Mouse (Mus musculus) lung, postnatal 0 days (tissue): ENCODE measurements around the gene Hist1h2ao. TPM values are rescaled to one million over a fixed set of nuclear protein-coding genes. Genes with fewer than 3 reads are reported as not detected.
"Not testable (repeated sequence)": the region's sequence is repeated elsewhere in the genome, so short reads cannot be mapped to it uniquely, and the experiment has no call there.

ENCODE experiments used
- ATAC-seq: fragments of 200-750 bp; cut with Nextera tagmentation; 2 replicates; pipeline ENCODE4 v1.8.0; 2017; ENCODE audit warnings: moderate library complexity
- DNase-seq: peaks from one replicate; pipeline ENCODE4 v3.0.0-alpha.2; 2016; ENCODE audit warnings: low spot score
- H3K27ac ChIP-seq: fragments of 300-500 bp; sonication (generic); 2 replicates; pipeline ENCODE4 v1.5.1; 2014; ENCODE audit warnings: antibody characterized with exemption, mild to moderate bottlenecking, low read length, mixed read lengths
- H3K27me3 ChIP-seq: fragments of 300-500 bp; sonication (generic); replicated peaks from 2 replicates; pipeline ENCODE4 v1.6.1; 2014; ENCODE audit warnings: low read length, mixed read lengths; ENCODE audit not compliant: insufficient read depth
- H3K36me3 ChIP-seq: fragments of 300-500 bp; sonication (generic); 2 replicates; pipeline ENCODE4 v1.6.1; 2014; ENCODE audit warnings: low read length, mixed read lengths; ENCODE audit not compliant: insufficient read depth
- H3K4me1 ChIP-seq: fragments of 300-500 bp; sonication (generic); 2 replicates; pipeline ENCODE4 v1.6.1; 2014; ENCODE audit warnings: antibody characterized with exemption, low read depth, low read length, mixed read lengths; ENCODE audit not compliant: insufficient read depth
- H3K4me2 ChIP-seq: fragments of 300-500 bp; sonication (generic); replicated peaks from 2 replicates; pipeline ENCODE4 v1.6.1; 2014; ENCODE audit warnings: low read depth, mild to moderate bottlenecking, low read length, moderate library complexity, mixed read lengths
- H3K4me3 ChIP-seq: fragments of 300-500 bp; sonication (generic); 2 replicates; pipeline ENCODE4 v1.5.1; 2014; ENCODE audit warnings: low read depth, low read length
- H3K9ac ChIP-seq: fragments of 300-500 bp; sonication (generic); replicated peaks from 2 replicates; pipeline ENCODE4 v1.6.1; 2014; ENCODE audit warnings: low read depth, mild to moderate bottlenecking
- H3K9me3 ChIP-seq: fragments of 300-500 bp; sonication (generic); 2 replicates; pipeline ENCODE4 v1.6.1; 2016; ENCODE audit warnings: low read length, mixed read lengths
- CTCF ChIP-seq: IDR thresholded peaks from 2 replicates; pipeline ENCODE4 v1.5.1; 2016; ENCODE audit warnings: antibody characterized with exemption, mild to moderate bottlenecking
- EP300 ChIP-seq: IDR thresholded peaks from 2 replicates; pipeline ENCODE4 v1.6.1; 2016; ENCODE audit warnings: antibody characterized with exemption, mild to moderate bottlenecking, control low read depth
- WGBS: fragments of 180-500 bp; shearing (Covaris S2); extraction: QIAGEN DNeasy Blood & Tissue Kit; methylation state at CpG from one replicate; pipeline ENCODE4 v1.1.7; 2014; 5-methylcytosine and 5-hydroxymethylcytosine counted together
- microRNA-seq: library from miRNA; unstranded; fragments of <30 nt; microRNA quantifications from one replicate; pipeline ENCODE4, GENCODE M21; 2016
- polyA plus RNA-seq: library from polyadenylated mRNA; unstranded; fragments of >200 nt; fragmentation: Nextera tagmentation; extraction: Ambion mirVana; gene quantifications from 2 replicates; pipeline ENCODE4 v1.2.1, GENCODE M21; 2015

Gene Hist1h2ao
- polyA plus RNA-seq, 1 experiment from 2014 or later, result not detected

DNA sequence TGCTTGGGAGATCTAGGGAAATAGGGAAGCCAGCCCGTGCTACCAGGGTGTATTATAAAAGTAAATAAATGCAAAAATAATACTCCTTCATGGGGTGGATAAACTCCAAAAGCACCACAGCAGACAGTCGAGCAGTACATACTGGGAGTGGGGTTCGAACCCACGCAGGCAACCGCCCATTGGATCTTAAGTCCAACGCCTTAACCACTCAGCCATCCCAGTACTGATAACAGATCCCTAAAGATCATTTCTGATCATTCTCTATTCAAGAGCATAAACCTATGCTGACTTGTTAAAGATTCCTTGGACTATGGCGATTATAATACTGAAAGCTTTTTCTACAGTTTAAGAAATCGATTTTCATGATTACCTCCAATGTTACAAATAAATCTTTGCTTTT lies 37.6 kb downstream of the Hist1h2ao start:
- Histone ChIP-seq H3K4me3 (no peak overlapping the region), H3K27me3 (no peaks in the 10 kb centered on the region), H3K36me3 (no peaks in the 10 kb centered on the region), H3K9ac (no peak overlapping the region), H3K4me2 (no peak overlapping the region), H3K27ac (no peak overlapping the region), H3K9me3 (no peaks in the 10 kb centered on the region), H3K4me1 (no peaks in the 10 kb centered on the region)
- no peak for DNase-seq
- WGBS, result 37% methylated on average over 8 of the region's 8 CpGs
- ATAC-seq, result no peak
- TF ChIP-seq CTCF (no peak), EP300 (no peak)

GRCm38 (mm10) chr13:21850696-21851095 lies 40.4 kb downstream of the Hist1h2ao start:
- ATAC-seq, H3K4me1 ChIP-seq: not testable (repeated sequence)

GRCm38 (mm10) chr13:21852215-21852945 lies 42.1 kb downstream of the Hist1h2ao start:
- Histone ChIP-seq H3K27ac (no peak overlapping the region), H3K9ac (no peak overlapping the region), H3K27me3 (no peaks in the 10 kb centered on the region), H3K4me1 (no peaks in the 10 kb centered on the region), H3K4me2 (no peak overlapping the region), H3K36me3 (no peaks in the 10 kb centered on the region), H3K4me3 (no peak overlapping the region), H3K9me3 (no peaks in the 10 kb centered on the region)
- TF ChIP-seq CTCF (no peak), EP300 (no peak)
- 39% methylated on average over 3 of the region's 3 CpGs for WGBS
- ATAC-seq (no peak), DNase-seq (no peak)

More at GRCm38 (mm10) chr13:21850696-21851095, 40.4 kb downstream of the Hist1h2ao start:
- H3K4me3 ChIP-seq, H3K27ac ChIP-seq, H3K9ac ChIP-seq, H3K27me3 ChIP-seq, H3K4me2 ChIP-seq, DNase-seq, H3K9me3 ChIP-seq, H3K36me3 ChIP-seq: not testable (repeated sequence)
- WGBS, result 43% methylated on average over 1 of the region's 1 CpGs

DNA sequence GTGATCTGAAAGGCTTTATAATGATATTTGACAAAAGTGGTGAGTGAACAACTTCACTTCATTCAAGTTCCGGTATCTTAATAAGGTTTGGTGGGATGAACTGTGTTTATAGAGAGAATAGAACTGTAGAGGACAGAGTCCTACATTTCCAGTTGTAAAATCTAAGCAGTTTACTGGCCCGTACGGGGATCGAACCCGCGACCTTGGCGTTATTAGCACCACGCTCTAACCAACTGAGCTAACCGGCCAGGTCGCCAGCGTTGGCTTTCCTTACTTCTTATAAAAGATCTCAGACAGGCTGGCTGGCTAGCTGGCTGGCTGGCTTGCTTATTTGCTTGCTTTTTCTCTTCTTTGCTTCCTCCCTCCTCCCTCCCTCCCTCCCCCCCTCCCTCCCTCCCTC lies 44.9 kb downstream of the Hist1h2ao start:
- Histone ChIP-seq H3K4me1 (no peaks in the 10 kb centered on the region), H3K4me2 (peak overlapping the region; percentile 36; the same call in 1 of the 2 replicates), H3K36me3 (no peaks in the 10 kb centered on the region), H3K27ac (no peak overlapping the region), H3K9me3 (no peaks in the 10 kb centered on the region), H3K27me3 (no peaks in the 10 kb centered on the region), H3K9ac (no peak overlapping the region), H3K4me3 (peak overlapping the region; percentile 24; the same call in 1 of the 2 replicates)
- peak; percentile 9 for DNase-seq
- no peak for ATAC-seq
- 3% methylated on average over 11 of the region's 11 CpGs for WGBS
- TF ChIP-seq CTCF (no peak), EP300 (no peak)

GRCm38 (mm10) chr13:21855698-21856162 lies 45.5 kb downstream of the Hist1h2ao start:
- Histone ChIP-seq H3K4me1 (no peaks in the 10 kb centered on the region), H3K9me3 (no peaks in the 10 kb centered on the region), H3K9ac (no peak overlapping the region), H3K27ac (no peak overlapping the region), H3K4me3 (peak overlapping the region; percentile 24; the same call in 1 of the 2 replicates), H3K4me2 (peak overlapping the region; percentile 36), H3K27me3 (no peaks in the 10 kb centered on the region), H3K36me3 (no peaks in the 10 kb centered on the region)
- WGBS, result 2% methylated on average over 15 of the region's 15 CpGs
- ATAC-seq (no peak), DNase-seq (peak; percentile 18)
- TF ChIP-seq CTCF (no peak), EP300 (no peak)

Small RNA genes within 50 kb of the gene (microRNA-seq; reads per million reads assigned to microRNA genes)
- not detected for gene Gm19658
- gene Gm44346, result not detected
- not detected for gene Gm44466

Other genes with a start within 250 kb of the Hist1h2ao start
- not detected in 2 replicates for gene Olfr1364, start 228.7 kb upstream of the Hist1h2ao start, polyA plus RNA-seq
- gene Olfr1362, start 196.4 kb upstream of the Hist1h2ao start, polyA plus RNA-seq, result not detected in 2 replicates
- not detected in 2 replicates for gene Olfr11, start 167.9 kb upstream of the Hist1h2ao start, polyA plus RNA-seq
- gene Olfr1361, start 147.1 kb upstream of the Hist1h2ao start, polyA plus RNA-seq, result not detected in 2 replicates
- not detected in 2 replicates for gene Olfr1360, start 133.1 kb upstream of the Hist1h2ao start, polyA plus RNA-seq
- not detected in 2 replicates for gene Olfr1359, start 112.4 kb upstream of the Hist1h2ao start, polyA plus RNA-seq
- gene Hist1h2bl, start 94.3 kb upstream of the Hist1h2ao start, polyA plus RNA-seq, result not detected in 2 replicates
- 5.4 TPM in 1 of 2 replicates, not detected in the other for gene Hist1h2ai, start 94.0 kb upstream of the Hist1h2ao start, polyA plus RNA-seq
- 2.0 TPM in 1 of 2 replicates, not detected in the other for gene Hist1h3h, start 92.8 kb upstream of the Hist1h2ao start, polyA plus RNA-seq
- gene Hist1h2bm, start 88.4 kb upstream of the Hist1h2ao start, polyA plus RNA-seq, result 0.66 and 0.67 TPM in 2 replicates
- not detected in 2 replicates for gene Hist1h4j, start 75.4 kb upstream of the Hist1h2ao start, polyA plus RNA-seq
- 0.84 and 0.89 TPM in 2 replicates for gene Hist1h4k, start 60.0 kb upstream of the Hist1h2ao start, polyA plus RNA-seq
- gene Hist1h2ak, start 56.6 kb upstream of the Hist1h2ao start, polyA plus RNA-seq, result 7.5 and 9.4 TPM in 2 replicates
- gene Hist1h2bn, start 56.3 kb upstream of the Hist1h2ao start, polyA plus RNA-seq, result 1.1 and 1.3 TPM in 2 replicates
- gene Hist1h1b, start 29.8 kb upstream of the Hist1h2ao start, polyA plus RNA-seq, result 1.4 and 2.4 TPM in 2 replicates
- gene Hist1h3i, start 27.1 kb upstream of the Hist1h2ao start, polyA plus RNA-seq, result 14.5 and 16.9 TPM in 2 replicates
- 1.3 TPM in 1 of 2 replicates, not detected in the other for gene Hist1h2an, start 23.2 kb upstream of the Hist1h2ao start, polyA plus RNA-seq
- 0.61 and 0.95 TPM in 2 replicates for gene Hist1h2bp, start 23.0 kb upstream of the Hist1h2ao start, polyA plus RNA-seq
- gene Hist1h2bq, start 268 bp upstream of the Hist1h2ao start, polyA plus RNA-seq, result 3.0 and 4.5 TPM in 2 replicates
- gene Hist1h4m, start 1.3 kb downstream of the Hist1h2ao start, polyA plus RNA-seq, result 0.90 TPM in 1 of 2 replicates, not detected in the other
- 4.6 and 6.0 TPM in 2 replicates for gene Hist1h4n, start 21.7 kb downstream of the Hist1h2ao start, polyA plus RNA-seq
- gene Hist1h2ap, start 23.0 kb downstream of the Hist1h2ao start, polyA plus RNA-seq, result 382 and 386 TPM in 2 replicates
- 3.0 and 3.8 TPM in 2 replicates for gene Hist1h2br, start 23.3 kb downstream of the Hist1h2ao start, polyA plus RNA-seq
- gene Zfp184, start 134.6 kb downstream of the Hist1h2ao start, polyA plus RNA-seq, result 2.5 and 3.4 TPM in 2 replicates
- gene Pom121l2, start 170.7 kb downstream of the Hist1h2ao start, polyA plus RNA-seq, result not detected in 2 replicates
- 0.62 and 1.1 TPM in 2 replicates for gene Prss16, start 199.3 kb downstream of the Hist1h2ao start, polyA plus RNA-seq
- gene Hist1h2ah, start 225.1 kb downstream of the Hist1h2ao start, polyA plus RNA-seq, result 4.2 and 5.2 TPM in 2 replicates
- 0.45 and 0.81 TPM in 2 replicates for gene Hist1h2bk, start 225.4 kb downstream of the Hist1h2ao start, polyA plus RNA-seq
- gene Hist1h4i, start 230.9 kb downstream of the Hist1h2ao start, polyA plus RNA-seq, result 4.1 and 4.6 TPM in 2 replicates
- 2.7 TPM in 1 of 2 replicates, not detected in the other for gene Hist1h2ag, start 232.5 kb downstream of the Hist1h2ao start, polyA plus RNA-seq
- gene Hist1h2bj, start 232.7 kb downstream of the Hist1h2ao start, polyA plus RNA-seq, result 1.0 and 1.5 TPM in 2 replicates